Mouse (Mus musculus) limb, embryonic 14.5 days (tissue): Measurements from ENCODE around the gene Cyp2s1. TPM values are rescaled to one million over a fixed set of nuclear protein-coding genes. Genes with fewer than 3 reads are reported as not detected.

Experiments
- ATAC-seq: fragments of 200-750 bp; cut with Nextera tagmentation; 2 replicates; pipeline ENCODE4 v1.8.0; 2017; ENCODE audit warnings: low read depth, moderate number of reproducible peaks, moderate TSS enrichment; ENCODE audit not compliant: low FRiP score
- DNase-seq: peaks from one replicate; pipeline ENCODE4 v3.0.0-alpha.2; 2015; ENCODE audit warnings: low spot score
- H3K27ac ChIP-seq: fragments of 300-500 bp; sonication (generic); replicated peaks from 2 replicates; pipeline ENCODE4 v1.5.1; 2014; ENCODE audit warnings: low read depth, mild to moderate bottlenecking, low read length, moderate library complexity, mixed read lengths
- H3K27me3 ChIP-seq: fragments of 300-500 bp; sonication (generic); 2 replicates; pipeline ENCODE4 v1.6.1; 2014; ENCODE audit warnings: low read length, mixed read lengths; ENCODE audit not compliant: control insufficient read depth, insufficient read depth
- H3K36me3 ChIP-seq: fragments of 300-500 bp; sonication (generic); 2 replicates; pipeline ENCODE4 v1.6.1; 2014; ENCODE audit warnings: mild to moderate bottlenecking, low read length, moderate library complexity, mixed read lengths; ENCODE audit not compliant: control insufficient read depth, insufficient read depth
- H3K4me1 ChIP-seq: fragments of 300-500 bp; sonication (generic); 2 replicates; pipeline ENCODE4 v1.6.1; 2014; ENCODE audit warnings: antibody characterized with exemption, low read length, mixed read lengths; ENCODE audit not compliant: control insufficient read depth, insufficient read depth
- H3K4me2 ChIP-seq: fragments of 300-500 bp; sonication (generic); replicated peaks from 2 replicates; pipeline ENCODE4 v1.6.1; 2014; ENCODE audit warnings: low read depth, mild to moderate bottlenecking, low read length, moderate library complexity; ENCODE audit not compliant: severe bottlenecking
- H3K4me3 ChIP-seq: fragments of 300-500 bp; sonication (generic); replicated peaks from 2 replicates; pipeline ENCODE4 v1.5.1; 2014; ENCODE audit warnings: low read length
- H3K9ac ChIP-seq: fragments of 300-500 bp; sonication (generic); 2 replicates; pipeline ENCODE4 v1.6.1; 2014; ENCODE audit warnings: mild to moderate bottlenecking, low read depth, low read length, moderate library complexity; ENCODE audit not compliant: severe bottlenecking
- H3K9me3 ChIP-seq: fragments of 300-500 bp; sonication (generic); 2 replicates; pipeline ENCODE4 v1.6.1; 2016; ENCODE audit warnings: low read length; ENCODE audit not compliant: control insufficient read depth
- POLR2A ChIP-seq: fragments of 200-500 bp; IDR thresholded peaks from 2 replicates; pipeline ENCODE4 v1.8.0; 2012; ENCODE audit warnings: inconsistent platforms, mild to moderate bottlenecking, moderate library complexity, borderline replicate concordance; ENCODE audit not compliant: insufficient read depth, insufficient read length; ENCODE audit errors: extremely low read depth
- WGBS: fragments of 180-500 bp; shearing (Covaris S2); extraction: QIAGEN DNeasy Blood & Tissue Kit; methylation state at CpG from one replicate; pipeline ENCODE4 v1.1.7; 2014; 5-methylcytosine and 5-hydroxymethylcytosine counted together
- polyA plus RNA-seq, 2 experiments: library from polyadenylated mRNA; depleted of rRNA in 1 of 2; stranded (reverse) in 1 of 2; unstranded in 1 of 2; fragments of >200 nt; fragmentation: Nextera tagmentation in 1 of 2; extraction: Ambion mirVana in 1 of 2; gene quantifications; 2 replicates each; pipeline versions ENCODE4 v1.2.1 to v1.2.3; 2012 to 2014

Gene Cyp2s1
- polyA plus RNA-seq, 2 experiments, result 1.6 to 2.6 TPM

- 44% methylated on average over 8 of the region's 8 CpGs for WGBS
- TF ChIP-seq POLR2A, result no peak
- ATAC-seq, result no peak
These were observed 38.4 kb upstream of the Cyp2s1 start for GRCm38 (mm10) chr7:25855082-25855481.

GRCm38 (mm10) chr7:25848444-25848812 is 31.7 kb upstream of the Cyp2s1 start:
- no peak for TF ChIP-seq POLR2A
- H3K36me3 ChIP-seq, result no peaks in the 10 kb centered on the region
- H3K9me3 ChIP-seq, result no peaks in the 10 kb centered on the region
- H3K4me3 ChIP-seq, result peak overlapping the region; percentile 44
- 27% methylated on average over 11 of the region's 11 CpGs for WGBS
- DNase-seq, result no peak
- peak; percentile 41; the same call in 1 of the 2 replicates for ATAC-seq
- H3K27me3 ChIP-seq, result no peaks in the 10 kb centered on the region
- no peak overlapping the region for H3K27ac ChIP-seq
- no peaks in the 10 kb centered on the region for H3K4me1 ChIP-seq
- peak overlapping the region; percentile 60 for H3K4me2 ChIP-seq
- peak overlapping the region; percentile 57 for H3K9ac ChIP-seq

More at GRCm38 (mm10) chr7:25855082-25855481, 38.4 kb upstream of the Cyp2s1 start:
- H3K36me3 ChIP-seq, result no peaks in the 10 kb centered on the region
- no peaks in the 10 kb centered on the region for H3K27me3 ChIP-seq
- no peaks in the 10 kb centered on the region for H3K9me3 ChIP-seq
- H3K9ac ChIP-seq, result no peak overlapping the region
- no peak overlapping the region for H3K4me3 ChIP-seq
- H3K4me1 ChIP-seq, result no peaks in the 10 kb centered on the region
- no peak overlapping the region for H3K27ac ChIP-seq
- no peak for DNase-seq
- H3K4me2 ChIP-seq, result no peak overlapping the region

- Histone ChIP-seq H3K4me2 (peak overlapping the region; percentile 60), H3K27me3 (no peaks in the 10 kb centered on the region), H3K9ac (peak overlapping the region; percentile 57), H3K9me3 (no peaks in the 10 kb centered on the region), H3K27ac (0 out of 2 replicates have a peak overlapping the region, but pooled peaks have one; percentile 48), H3K36me3 (no peaks in the 10 kb centered on the region), H3K4me1 (no peaks in the 10 kb centered on the region), H3K4me3 (peak overlapping the region; percentile 44)
- ATAC-seq (peak; percentile 91), DNase-seq (peak; percentile 87)
- no peak for TF ChIP-seq POLR2A
- WGBS, result 11% methylated on average over 13 of the region's 13 CpGs
These were observed 31.2 kb upstream of the Cyp2s1 start for GRCm38 (mm10) chr7:25847722-25848443.

DNA sequence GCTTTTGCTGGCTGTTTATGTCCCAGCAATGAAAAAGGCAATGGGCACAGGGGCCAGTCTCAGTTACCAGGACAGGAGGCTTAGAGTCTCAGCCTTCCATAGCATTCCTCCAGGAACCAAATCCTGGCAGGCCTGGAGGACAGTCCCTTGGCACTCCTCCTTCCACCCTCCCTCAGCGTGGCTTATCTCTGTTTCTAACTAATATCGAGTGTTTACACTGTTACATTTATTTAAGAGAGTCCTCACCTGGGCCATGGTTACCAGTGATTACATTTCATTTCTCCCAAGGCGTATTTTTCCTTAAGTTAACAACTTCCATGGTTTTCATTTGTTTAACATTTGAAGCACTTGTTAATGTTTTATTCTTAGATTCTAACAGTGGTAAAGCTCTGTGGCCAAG is 28.2 kb upstream of the Cyp2s1 start:
- Histone ChIP-seq H3K27ac (no peak overlapping the region), H3K36me3 (no peaks in the 10 kb centered on the region), H3K27me3 (no peaks in the 10 kb centered on the region), H3K4me3 (no peak overlapping the region), H3K4me2 (no peak overlapping the region), H3K4me1 (no peaks in the 10 kb centered on the region), H3K9me3 (no peaks in the 10 kb centered on the region), H3K9ac (no peak overlapping the region)
- TF ChIP-seq POLR2A, result no peak
- WGBS, result 54% methylated on average over 3 of the region's 3 CpGs
- ATAC-seq (no peak), DNase-seq (no peak)

DNA sequence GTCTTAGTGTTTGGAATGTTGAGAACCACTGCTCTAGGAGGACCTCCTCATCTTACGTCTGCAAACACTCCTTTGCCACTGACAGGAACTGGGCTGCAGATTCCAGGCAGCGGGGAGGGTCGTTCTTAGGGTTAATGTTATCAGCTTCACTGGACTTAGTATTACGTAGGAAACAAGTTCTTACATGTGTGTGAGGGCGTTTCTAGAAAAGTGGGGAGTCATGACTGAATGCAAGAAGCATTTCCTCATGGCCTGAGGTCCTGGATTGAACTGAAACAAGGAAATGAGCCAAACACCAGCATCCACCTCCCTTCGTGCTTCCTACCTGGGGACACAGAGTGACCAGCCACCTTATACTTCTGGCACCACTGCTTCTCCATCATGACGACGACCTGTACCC is 27.7 kb upstream of the Cyp2s1 start:
- H3K4me1 ChIP-seq, result no peaks in the 10 kb centered on the region
- no peak overlapping the region for H3K4me3 ChIP-seq
- no peaks in the 10 kb centered on the region for H3K9me3 ChIP-seq
- 64% methylated on average over 8 of the region's 8 CpGs for WGBS
- H3K9ac ChIP-seq, result no peak overlapping the region
- H3K27me3 ChIP-seq, result no peaks in the 10 kb centered on the region
- DNase-seq (no peak), ATAC-seq (no peak)
- no peak overlapping the region for H3K4me2 ChIP-seq
- H3K36me3 ChIP-seq, result no peaks in the 10 kb centered on the region
- H3K27ac ChIP-seq, result no peak overlapping the region
- no peak for TF ChIP-seq POLR2A
